Mouse (Mus musculus): ENCODE data around the gene Pgk1.
A peak's percentile ranks its signal among the peaks of the same experiment; 100 is the strongest.

Pgk1 gene

GRCm38 (mm10) chrX:106219171-106220032 is 32.5 kb downstream of the Pgk1 start:
- DNase-seq (ENCODE audit: low read depth) = peak; percentile 30

- DNase-seq (ENCODE audit: low read depth) = no peak
These were observed 34.2 kb downstream of the Pgk1 start, which contains the start of gene Taf9b for GRCm38 (mm10) chrX:106221058-106221457. Taf9b (minus strand) TSS chrX:106221158.
